In the genomic region with DNA sequence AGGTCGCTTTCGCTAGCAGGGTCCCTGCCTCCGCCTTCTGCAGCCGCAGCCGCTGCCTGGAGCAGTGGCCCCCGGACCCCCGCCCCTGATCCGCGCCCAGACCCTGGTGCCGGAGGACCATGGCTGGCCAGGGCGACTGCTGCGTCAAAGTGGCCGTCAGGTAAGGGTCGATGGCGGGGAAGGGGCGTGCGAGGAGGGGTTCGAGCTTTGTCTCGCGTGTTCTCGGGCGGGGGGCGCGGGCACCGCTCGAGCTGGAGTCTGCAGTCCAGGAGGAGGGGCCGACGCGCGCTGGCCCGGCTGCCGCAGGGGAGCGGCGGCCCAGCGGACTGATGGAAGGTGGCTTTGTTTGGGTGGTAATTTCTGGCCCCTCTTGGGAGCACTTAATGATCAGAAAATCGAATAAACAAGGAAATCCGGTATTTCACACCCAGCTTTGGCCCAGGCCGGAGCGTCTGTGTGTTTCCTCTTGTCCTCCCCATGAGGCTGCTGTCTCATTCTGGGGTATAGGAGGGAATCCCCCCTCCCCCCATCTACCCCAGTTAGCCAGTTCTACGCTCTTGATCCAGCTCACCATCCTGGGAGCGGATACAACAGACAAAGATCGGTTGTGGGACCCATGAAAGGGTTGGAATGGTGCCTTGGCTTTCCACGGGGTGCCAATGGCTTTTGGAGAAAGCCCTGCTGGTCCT, we compare ENCODE assay signal across 8 mouse cellular contexts. TPM values are rescaled to one million over a fixed set of nuclear protein-coding genes. Genes with fewer than 3 reads are reported as not detected.
DNase-seq lines count a peak whose midpoint lies in the region; ATAC-seq lines count a peak whose summit lies in the region.

No protein-coding gene starts in this region.

- ATAC-seq in megakaryocyte, adult 5-6 weeks (ENCODE audit: poor library complexity, severe bottlenecking) = no peak
- ATAC-seq in forebrain, embryonic 13.5 days = peak; percentile 65
- ATAC-seq in limb, embryonic 15.5 days (ENCODE audit: insufficient number of reproducible peaks, low FRiP score, low TSS enrichment, low read depth) = 0 out of 2 replicates have a peak, but pooled peaks have one; percentile 11
- peak; percentile 65 for ATAC-seq in neural tube, embryonic 14.5 days (ENCODE audit: low read depth)

- H3K36me3 ChIP-seq in megakaryocyte, embryonic 14.5 days (replicated peaks; ENCODE audit: low read length) = peaks cover 14% of the 10 kb centered on the region
- H3K36me3 ChIP-seq in forebrain, embryonic 13.5 days (ENCODE audit: poor library complexity, severe bottlenecking) = no peaks in the 10 kb centered on the region
- H3K36me3 ChIP-seq in limb, embryonic 15.5 days = no peaks in the 10 kb centered on the region
- no peaks in the 10 kb centered on the region for H3K36me3 ChIP-seq in neural tube, embryonic 14.5 days (ENCODE audit: control insufficient read depth, insufficient read depth, low read length)

- H3K27ac ChIP-seq in forebrain, embryonic 13.5 days = peak overlapping the region; percentile 95
- peak overlapping the region; percentile 23; the same call in 1 of the 2 replicates for H3K27ac ChIP-seq in limb, embryonic 15.5 days
- H3K27ac ChIP-seq in neural tube, embryonic 14.5 days (ENCODE audit: low read depth, low read length) = peak overlapping the region; percentile 91

- H3K9me3 ChIP-seq in megakaryocyte, embryonic 14.5 days = no peaks in the 10 kb centered on the region
- no peaks in the 10 kb centered on the region for H3K9me3 ChIP-seq in forebrain, embryonic 13.5 days (replicated peaks)
- no peaks in the 10 kb centered on the region for H3K9me3 ChIP-seq in limb, embryonic 15.5 days
- H3K9me3 ChIP-seq in neural tube, embryonic 14.5 days (ENCODE audit: control insufficient read depth, low read length) = no peaks in the 10 kb centered on the region

- DNase-seq in adrenal gland, postnatal 10 days = peak; percentile 35
- DNase-seq in adrenal gland, adult 18-20 months (ENCODE audit: low spot score in 2 of 2) = no peak
- no peak for DNase-seq in adipocyte (ENCODE audit: low spot score)

- no peaks in the 10 kb centered on the region for H3K27me3 ChIP-seq in megakaryocyte, embryonic 14.5 days (replicated peaks)
- peaks cover 4% of the 10 kb centered on the region; the same call in 1 of the 2 replicates for H3K27me3 ChIP-seq in forebrain, embryonic 13.5 days
- H3K27me3 ChIP-seq in limb, embryonic 15.5 days = no peaks in the 10 kb centered on the region
- H3K27me3 ChIP-seq in neural tube, embryonic 14.5 days (ENCODE audit: control insufficient read depth, insufficient read depth, low read length) = no peaks in the 10 kb centered on the region

- H3K9ac ChIP-seq in forebrain, embryonic 13.5 days = peak overlapping the region; percentile 97
- peak overlapping the region; percentile 65 for H3K9ac ChIP-seq in limb, embryonic 15.5 days
- peak overlapping the region; percentile 97 for H3K9ac ChIP-seq in neural tube, embryonic 14.5 days (replicated peaks; ENCODE audit: low read depth, low read length)

- under 1% methylated on average over 43 of the region's 43 CpGs for WGBS in forebrain, embryonic 13.5 days
- whole genome bisulfite sequencing in limb, embryonic 15.5 days = under 1% methylated on average over 38 of the region's 43 CpGs
- under 1% methylated on average over 40 of the region's 43 CpGs for whole genome bisulfite sequencing in neural tube, embryonic 14.5 days

- peak overlapping the region; percentile 99 for H3K4me3 ChIP-seq in megakaryocyte, embryonic 14.5 days (replicated peaks)
- peak overlapping the region; percentile 89 for H3K4me3 ChIP-seq in forebrain, embryonic 13.5 days
- H3K4me3 ChIP-seq in limb, embryonic 15.5 days = peak overlapping the region; percentile 75
- H3K4me3 ChIP-seq in neural tube, embryonic 14.5 days (ENCODE audit: low read depth, low read length) = peak overlapping the region; percentile 98

- peaks cover 97% of the 10 kb centered on the region for H3K4me1 ChIP-seq in megakaryocyte, embryonic 14.5 days
- H3K4me1 ChIP-seq in forebrain, embryonic 13.5 days = peaks cover 72% of the 10 kb centered on the region
- peaks cover 92% of the 10 kb centered on the region for H3K4me1 ChIP-seq in limb, embryonic 15.5 days
- H3K4me1 ChIP-seq in neural tube, embryonic 14.5 days (ENCODE audit: control insufficient read depth, insufficient read depth, low read length) = peaks cover 38% of the 10 kb centered on the region

- H3K4me2 ChIP-seq in forebrain, embryonic 13.5 days = peak overlapping the region; percentile 75
- peak overlapping the region; percentile 99 for H3K4me2 ChIP-seq in limb, embryonic 15.5 days
- peak overlapping the region; percentile 67 for H3K4me2 ChIP-seq in neural tube, embryonic 14.5 days (ENCODE audit: low read depth, low read length)

RNA-seq across cellular contexts. Expression of gene Kif21b, which starts 0.6 kb away (rescaled TPM):
- 1 to 10 TPM; 4.0 to 5.0 TPM for total RNA-seq in adrenal gland, postnatal 10 days (2021)
- 1 to 10 TPM; 2.0 TPM for total RNA-seq in adrenal gland, adult 18-20 months (2021)
- polyA plus RNA-seq in megakaryocyte, embryonic 14.5 days (2012; ENCODE audit: insufficient read depth, low replicate concordance) = 8.3 and 9.3 TPM in 2 replicates
- total RNA-seq in megakaryocyte, adult 5-6 weeks (2015) = 41.1 and 48.0 TPM in 2 replicates
- total RNA-seq in megakaryocyte, adult 5-6 weeks (2017) = 36.3 and 46.1 TPM in 2 replicates
- 43.4 and 45.5 TPM in 2 replicates for polyA plus RNA-seq in forebrain, embryonic 13.5 days (2015; fragmentation: Nextera tagmentation; extraction: Ambion mirVana)
- 2.1 and 2.6 TPM in 2 replicates for polyA plus RNA-seq in limb, embryonic 15.5 days (2015; fragmentation: Nextera tagmentation; extraction: Ambion mirVana)
- 43.1 and 54.5 TPM in 2 replicates for polyA plus RNA-seq in neural tube, embryonic 14.5 days (2014; fragmentation: Nextera tagmentation; extraction: Ambion mirVana)

Comparison
In these comparisons a context has a peak if more than half of its experiments do, and no peak if none do; other contexts are left out.
1. H3K27ac ChIP-seq: peak in every context shown above with its lines; median percentile 95 in forebrain, embryonic 13.5 days; 91 in neural tube, embryonic 14.5 days; 23 in limb, embryonic 15.5 days.